Mouse (Mus musculus): ENCODE measurements around the gene Fam214a. TPM values are rescaled to one million over a fixed set of nuclear protein-coding genes. Genes with fewer than 3 reads are reported as not detected.

The Fam214a gene
- polyA plus RNA-seq, 1 experiment, result 43.2 TPM

DNA sequence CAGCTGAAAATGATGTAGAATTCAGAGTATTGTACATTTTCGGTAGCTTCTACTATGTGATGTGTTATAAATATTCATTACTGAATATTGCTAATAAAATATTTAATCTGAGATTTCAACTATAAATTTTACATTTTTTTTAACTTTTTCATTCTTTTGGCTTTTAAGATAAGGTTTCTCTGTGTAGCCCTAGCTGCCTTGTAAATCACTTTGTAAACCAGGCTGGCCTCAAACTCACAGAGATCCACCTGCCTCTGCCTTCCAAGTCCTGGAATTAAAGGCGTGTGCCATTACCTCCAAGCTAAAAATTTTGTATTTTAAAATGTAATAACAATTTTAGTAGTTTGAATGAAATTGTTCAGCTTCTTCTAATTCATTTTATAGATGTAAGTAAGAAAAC is 63.9 kb downstream of the Fam214a start:
- TF ChIP-seq POLR2A (IDR thresholded peaks at IDR 0.05; ENCODE audit: borderline replicate concordance, low read depth, low read length) (no peak), CTCF (IDR thresholded peaks at IDR 0.05; ENCODE audit: low read depth, low read length) (no peak)
- Histone ChIP-seq H3K27ac (ENCODE audit: insufficient read depth, low read depth, low read length) (no peak overlapping the region), H3K4me3 (ENCODE audit: insufficient read depth, low read length) (no peak overlapping the region), H3K4me1 (ENCODE audit: control insufficient read depth, insufficient read depth, low read length) (no peaks in the 10 kb centered on the region)

DNA sequence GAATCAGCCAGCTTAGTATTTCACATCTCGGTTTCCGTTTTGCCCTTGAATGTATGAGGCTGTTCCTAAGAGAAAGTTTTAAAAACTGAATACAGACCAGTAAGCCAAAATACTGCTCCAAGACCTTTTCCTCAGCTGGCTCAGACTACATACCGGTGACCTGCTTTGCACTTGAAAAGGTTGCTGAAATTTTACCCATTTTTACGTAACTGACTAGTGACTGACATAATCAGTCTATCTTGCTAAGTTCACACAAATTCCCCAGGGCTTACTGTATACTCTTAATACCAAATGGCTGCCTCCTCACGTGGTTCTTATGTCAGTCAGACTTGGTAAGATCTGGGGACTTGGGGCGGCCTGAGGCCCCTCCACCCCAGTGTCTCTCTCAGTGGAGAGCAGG is 66.5 kb downstream of the Fam214a start:
- no peaks in the 10 kb centered on the region for H3K4me1 ChIP-seq (ENCODE audit: control insufficient read depth, insufficient read depth, low read length)

GRCm38 (mm10) chr9:75019592-75019991 is 66.9 kb downstream of the Fam214a start:
- Histone ChIP-seq H3K4me3 (ENCODE audit: insufficient read depth, low read length) (no peak overlapping the region), H3K4me1 (ENCODE audit: control insufficient read depth, insufficient read depth, low read length) (no peaks in the 10 kb centered on the region), H3K27ac (ENCODE audit: insufficient read depth, low read depth, low read length) (no peak overlapping the region)
- TF ChIP-seq POLR2A (IDR thresholded peaks at IDR 0.05; ENCODE audit: borderline replicate concordance, low read depth, low read length) (no peak), CTCF (IDR thresholded peaks at IDR 0.05; ENCODE audit: low read depth, low read length) (no peak)

More for the DNA sequence above, 66.5 kb downstream of the Fam214a start:
- no peak overlapping the region for H3K27ac ChIP-seq (ENCODE audit: insufficient read depth, low read depth, low read length)
- no peak for TF ChIP-seq POLR2A (IDR thresholded peaks at IDR 0.05; ENCODE audit: borderline replicate concordance, low read depth, low read length)
- TF ChIP-seq CTCF (IDR thresholded peaks at IDR 0.05; ENCODE audit: low read depth, low read length), result no peak
- H3K4me3 ChIP-seq (ENCODE audit: insufficient read depth, low read length), result no peak overlapping the region

GRCm38 (mm10) chr9:75020561-75020960 is 67.9 kb downstream of the Fam214a start:
- no peak for TF ChIP-seq CTCF (IDR thresholded peaks at IDR 0.05; ENCODE audit: low read depth, low read length)
- TF ChIP-seq POLR2A (IDR thresholded peaks at IDR 0.05; ENCODE audit: borderline replicate concordance, low read depth, low read length), result no peak
- no peak overlapping the region for H3K4me3 ChIP-seq (ENCODE audit: insufficient read depth, low read length)
- no peak overlapping the region for H3K27ac ChIP-seq (ENCODE audit: insufficient read depth, low read depth, low read length)
- no peaks in the 10 kb centered on the region for H3K4me1 ChIP-seq (ENCODE audit: control insufficient read depth, insufficient read depth, low read length)

DNA sequence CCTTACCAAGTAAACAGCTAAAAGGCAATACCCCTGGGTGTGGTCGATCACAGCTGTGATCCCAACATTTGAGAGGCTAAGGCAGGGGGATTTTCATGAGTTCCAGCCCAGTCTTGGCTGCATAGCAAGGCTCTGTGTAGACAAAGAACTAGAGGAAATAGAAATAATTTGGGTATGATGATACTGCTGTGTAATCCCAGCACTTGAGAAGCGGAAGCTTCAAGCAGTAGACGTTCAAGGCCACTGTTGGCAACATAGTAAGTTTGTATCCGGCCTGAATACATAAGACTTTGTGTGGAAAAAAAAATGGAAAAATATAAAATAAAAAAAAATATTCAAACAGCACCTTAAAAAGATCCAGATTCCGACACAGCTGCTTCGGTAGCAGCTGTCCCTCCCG is 69.9 kb downstream of the Fam214a start:
- no peak overlapping the region for H3K4me3 ChIP-seq (ENCODE audit: insufficient read depth, low read length)
- no peak overlapping the region for H3K27ac ChIP-seq (ENCODE audit: insufficient read depth, low read depth, low read length)
- TF ChIP-seq POLR2A (IDR thresholded peaks at IDR 0.05; ENCODE audit: borderline replicate concordance, low read depth, low read length), result no peak
- no peak for TF ChIP-seq CTCF (IDR thresholded peaks at IDR 0.05; ENCODE audit: low read depth, low read length)
- H3K4me1 ChIP-seq (ENCODE audit: control insufficient read depth, insufficient read depth, low read length), result no peaks in the 10 kb centered on the region

DNA sequence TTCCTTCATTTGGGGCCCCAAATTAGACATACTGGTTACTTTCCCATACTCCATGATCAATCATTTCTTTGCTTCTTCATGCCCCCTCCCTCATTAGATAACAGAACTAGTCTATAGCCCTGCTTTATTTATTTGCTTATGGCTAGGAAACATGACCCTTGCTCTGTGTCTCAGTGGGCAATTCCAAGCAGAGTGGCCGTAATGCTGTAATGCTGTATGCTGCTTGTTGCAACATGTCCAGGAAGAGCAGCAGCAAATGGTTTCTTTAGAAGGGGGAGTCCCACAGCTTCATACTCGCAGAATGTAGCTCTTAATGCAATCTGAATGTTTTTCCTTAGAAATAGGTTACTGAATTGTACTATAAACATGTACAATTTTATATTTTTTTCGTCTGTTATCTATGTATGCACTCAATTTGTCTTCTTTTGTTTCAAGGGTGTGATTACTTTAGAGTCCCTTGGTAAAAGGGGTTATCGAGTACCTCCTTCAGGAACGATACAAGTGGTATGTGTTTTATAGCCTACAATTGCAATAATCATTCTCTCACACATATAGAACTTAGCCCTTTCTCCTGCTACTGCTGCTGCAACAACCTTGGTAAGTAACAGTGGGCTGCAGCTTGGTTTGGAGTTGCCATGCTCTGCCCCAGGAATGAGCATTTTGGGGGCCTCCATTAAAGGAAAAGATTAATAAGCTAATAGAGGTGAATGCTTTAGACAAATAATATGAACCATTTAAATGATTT is 70.6 kb downstream of the Fam214a start:
- Histone ChIP-seq H3K27ac (ENCODE audit: insufficient read depth, low read depth, low read length) (no peak overlapping the region), H3K4me3 (ENCODE audit: insufficient read depth, low read length) (no peak overlapping the region), H3K4me1 (ENCODE audit: control insufficient read depth, insufficient read depth, low read length) (no peaks in the 10 kb centered on the region)
- no peak for TF ChIP-seq CTCF (IDR thresholded peaks at IDR 0.05; ENCODE audit: low read depth, low read length)
- no peak for TF ChIP-seq POLR2A (IDR thresholded peaks at IDR 0.05; ENCODE audit: borderline replicate concordance, low read depth, low read length)

GRCm38 (mm10) chr9:75024089-75024488 is 71.4 kb downstream of the Fam214a start:
- no peaks in the 10 kb centered on the region for H3K4me1 ChIP-seq (ENCODE audit: control insufficient read depth, insufficient read depth, low read length)
- no peak overlapping the region for H3K4me3 ChIP-seq (ENCODE audit: insufficient read depth, low read length)
- TF ChIP-seq CTCF (IDR thresholded peaks at IDR 0.05; ENCODE audit: low read depth, low read length) (no peak), POLR2A (IDR thresholded peaks at IDR 0.05; ENCODE audit: borderline replicate concordance, low read depth, low read length) (no peak)
- no peak overlapping the region for H3K27ac ChIP-seq (ENCODE audit: insufficient read depth, low read depth, low read length)

DNA sequence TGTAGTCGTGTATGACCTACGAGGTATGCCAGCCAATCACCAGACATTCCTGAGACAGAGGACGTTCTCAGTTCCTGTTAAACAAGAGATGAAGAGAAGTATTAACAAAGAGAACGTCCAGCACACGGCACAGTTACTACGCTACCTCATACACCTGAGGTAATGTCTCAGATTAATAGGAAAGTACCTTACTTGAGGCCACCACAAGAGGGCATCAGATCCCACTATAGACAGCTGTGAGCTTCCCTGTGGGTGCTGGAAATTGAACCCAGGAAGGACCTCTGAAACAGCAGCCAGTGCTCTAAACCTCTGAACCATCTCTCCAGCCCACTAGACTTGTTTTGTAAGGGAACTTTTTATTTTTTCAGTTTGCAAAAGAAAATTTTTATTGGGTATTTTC is 73.0 kb downstream of the Fam214a start:
- H3K27ac ChIP-seq (ENCODE audit: insufficient read depth, low read depth, low read length), result no peak overlapping the region
- TF ChIP-seq POLR2A (IDR thresholded peaks at IDR 0.05; ENCODE audit: borderline replicate concordance, low read depth, low read length) (no peak), CTCF (IDR thresholded peaks at IDR 0.05; ENCODE audit: low read depth, low read length) (no peak)
- no peak overlapping the region for H3K4me3 ChIP-seq (ENCODE audit: insufficient read depth, low read length)
- no peaks in the 10 kb centered on the region for H3K4me1 ChIP-seq (ENCODE audit: control insufficient read depth, insufficient read depth, low read length)

- Histone ChIP-seq H3K4me3 (ENCODE audit: insufficient read depth, low read length) (no peak overlapping the region), H3K4me1 (ENCODE audit: control insufficient read depth, insufficient read depth, low read length) (peaks cover 6% of the 10 kb centered on the region)
- TF ChIP-seq POLR2A (IDR thresholded peaks at IDR 0.05; ENCODE audit: borderline replicate concordance, low read depth, low read length) (no peak), CTCF (IDR thresholded peaks at IDR 0.05; ENCODE audit: low read depth, low read length) (no peak)
Measured at GRCm38 (mm10) chr9:75032408-75032807, 79.7 kb downstream of the Fam214a start.

GRCm38 (mm10) chr9:75033141-75033540 is 80.5 kb downstream of the Fam214a start:
- no peak overlapping the region for H3K4me3 ChIP-seq (ENCODE audit: insufficient read depth, low read length)
- H3K27ac ChIP-seq (ENCODE audit: insufficient read depth, low read depth, low read length), result no peak overlapping the region
- no peak for TF ChIP-seq POLR2A (IDR thresholded peaks at IDR 0.05; ENCODE audit: borderline replicate concordance, low read depth, low read length)
- no peak for TF ChIP-seq CTCF (IDR thresholded peaks at IDR 0.05; ENCODE audit: low read depth, low read length)
- H3K4me1 ChIP-seq (ENCODE audit: control insufficient read depth, insufficient read depth, low read length), result peaks cover 6% of the 10 kb centered on the region

More at GRCm38 (mm10) chr9:75032408-75032807, 79.7 kb downstream of the Fam214a start:
- no peak overlapping the region for H3K27ac ChIP-seq (ENCODE audit: insufficient read depth, low read depth, low read length)

Measured in bone marrow macrophage, adult 2 months (primary cell).